Mouse (Mus musculus): ENCODE measurements around the gene Olfr639. TPM values are rescaled to one million over a fixed set of nuclear protein-coding genes. Genes with fewer than 3 reads are reported as not detected.
"Not testable (repeated sequence)": the region's sequence is repeated elsewhere in the genome, so short reads cannot be mapped to it uniquely, and the experiment has no call there.

Olfr639 gene
- polyA plus RNA-seq, 1 experiment from 2014 or later: not detected

DNA sequence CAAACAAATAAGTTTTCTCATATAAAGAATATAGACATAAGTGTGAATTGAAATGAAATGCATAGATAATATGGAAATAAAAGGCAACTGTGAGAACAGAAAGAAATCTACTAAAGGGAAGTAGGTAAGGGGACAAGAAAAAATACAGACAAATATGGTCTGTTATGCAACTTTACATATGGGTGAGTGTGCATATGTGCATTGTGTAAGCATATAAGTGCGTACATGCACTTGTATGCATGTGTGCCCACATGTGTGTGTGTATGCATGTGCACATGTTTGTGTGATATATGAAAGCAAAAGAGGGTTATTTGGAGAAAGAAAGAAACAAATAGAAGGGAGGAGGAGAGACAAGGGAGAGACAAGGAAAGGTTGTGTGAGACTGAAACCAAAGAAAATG, 1.9 kb upstream of the Olfr639 start:
- Histone ChIP-seq H3K9ac (ENCODE audit: low read depth, low read length) (no peak overlapping the region), H3K36me3 (ENCODE audit: control insufficient read depth, insufficient read depth) (no peaks in the 10 kb centered on the region), H3K4me2 (ENCODE audit: low read depth, low read length) (no peak overlapping the region), H3K27me3 (ENCODE audit: control insufficient read depth, insufficient read depth, low read depth, low read length) (no peaks in the 10 kb centered on the region), H3K4me1 (ENCODE audit: control insufficient read depth, low read depth, low read length) (no peaks in the 10 kb centered on the region), H3K4me3 (ENCODE audit: low read depth, low read length) (no peak overlapping the region), H3K27ac (ENCODE audit: low read length) (no peak overlapping the region), H3K9me3 (replicated peaks; ENCODE audit: control insufficient read depth, low read length) (no peaks in the 10 kb centered on the region)
- WGBS (ENCODE audit: insufficient replicate concordance): 75% methylated on average over 1 of the region's 1 CpGs
- no peak for ATAC-seq (ENCODE audit: low read depth)

DNA sequence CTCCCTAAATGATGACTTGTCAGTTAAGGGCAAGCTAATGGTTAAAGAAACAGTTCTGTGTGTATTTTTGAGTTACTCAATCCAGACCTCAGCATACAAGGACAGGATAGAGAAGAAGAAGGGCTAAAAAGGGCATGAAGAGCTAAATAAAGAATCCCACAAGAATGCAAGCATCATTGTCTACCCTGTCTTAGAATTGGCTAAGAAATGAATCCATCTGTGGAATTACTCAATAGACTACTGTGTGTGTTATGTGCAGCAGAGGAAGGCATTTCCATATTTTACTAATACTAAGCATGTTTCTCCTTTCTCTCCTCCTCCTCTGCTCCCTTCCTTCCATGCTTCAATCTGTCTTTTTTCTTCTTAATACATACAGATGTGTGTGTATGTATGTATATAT, 18.0 kb downstream of the Olfr639 start:
- Histone ChIP-seq H3K9me3 (replicated peaks; ENCODE audit: control insufficient read depth, low read length) (no peaks in the 10 kb centered on the region), H3K27me3 (ENCODE audit: control insufficient read depth, insufficient read depth, low read depth, low read length) (no peaks in the 10 kb centered on the region), H3K4me1 (ENCODE audit: control insufficient read depth, low read depth, low read length) (no peaks in the 10 kb centered on the region), H3K36me3 (ENCODE audit: control insufficient read depth, insufficient read depth) (no peaks in the 10 kb centered on the region), H3K4me2 (ENCODE audit: low read depth, low read length) (no peak overlapping the region), H3K27ac (ENCODE audit: low read length) (no peak overlapping the region), H3K4me3 (ENCODE audit: low read depth, low read length) (no peak overlapping the region), H3K9ac (ENCODE audit: low read depth, low read length) (no peak overlapping the region)
- ATAC-seq (ENCODE audit: low read depth): no peak

DNA sequence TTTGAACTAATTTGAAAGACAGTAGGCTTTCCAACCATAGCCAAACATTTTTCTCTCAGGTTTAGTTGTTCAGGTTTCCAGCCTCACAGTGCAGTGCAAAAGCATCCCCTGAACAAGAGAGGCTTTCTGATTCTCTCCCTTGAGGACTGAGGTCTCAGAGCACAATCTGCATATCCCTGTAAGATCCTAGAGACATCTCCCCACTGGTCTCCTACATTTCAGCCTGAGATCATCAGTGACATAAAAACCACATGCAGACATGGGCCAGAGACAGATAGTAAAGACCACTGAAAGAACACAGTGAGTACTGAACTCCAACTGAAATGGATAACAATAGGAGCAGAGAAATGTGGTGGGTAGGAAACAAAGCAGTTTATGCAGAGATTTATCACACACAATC, 18.7 kb downstream of the Olfr639 start, which contains the start of gene Olfr638:
TSS of gene Olfr638 (plus strand) at position 301 of the 400 bp plus-strand sequence.
- no peaks in the 10 kb centered on the region for H3K4me1 ChIP-seq (ENCODE audit: control insufficient read depth, low read depth, low read length)
- ATAC-seq (ENCODE audit: low read depth): no peak
- no peak within 1 kb of the TSS for H3K9ac ChIP-seq (ENCODE audit: low read depth, low read length)
- H3K27me3 ChIP-seq (ENCODE audit: control insufficient read depth, insufficient read depth, low read depth, low read length): no peaks in the 10 kb centered on the region
- no peak within 1 kb of the TSS for H3K27ac ChIP-seq (ENCODE audit: low read length)
- H3K4me2 ChIP-seq (ENCODE audit: low read depth, low read length): no peak within 1 kb of the TSS
- H3K9me3 ChIP-seq (replicated peaks; ENCODE audit: control insufficient read depth, low read length): no peaks in the 10 kb centered on the region
- no peaks in the 10 kb centered on the region for H3K36me3 ChIP-seq (ENCODE audit: control insufficient read depth, insufficient read depth)
- no peak within 1 kb of the TSS for H3K4me3 ChIP-seq (ENCODE audit: low read depth, low read length)

DNA sequence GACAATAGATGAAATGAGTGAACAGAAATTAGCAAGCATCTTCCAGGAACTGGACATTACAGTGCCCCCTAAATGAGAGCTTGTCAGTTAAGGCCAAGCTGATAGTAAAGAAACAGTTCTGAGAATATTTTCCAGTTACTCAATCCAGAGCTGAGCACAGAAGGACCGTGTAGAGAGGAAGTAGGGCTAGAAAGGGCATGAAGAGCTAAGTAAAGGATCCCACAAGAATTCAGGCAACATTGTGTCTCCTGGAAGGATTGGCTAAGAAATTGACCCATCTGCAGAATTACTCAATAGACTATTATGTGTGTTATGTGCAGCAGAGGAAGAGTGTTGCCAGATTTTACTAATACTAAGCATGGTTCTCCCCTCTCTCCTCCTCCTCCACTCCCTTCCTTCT, 45.3 kb downstream of the Olfr639 start:
- H3K9me3 ChIP-seq (replicated peaks; ENCODE audit: control insufficient read depth, low read length): no peaks in the 10 kb centered on the region
- H3K4me2 ChIP-seq (ENCODE audit: low read depth, low read length): no peak overlapping the region
- H3K27ac ChIP-seq (ENCODE audit: low read length): no peak overlapping the region
- no peaks in the 10 kb centered on the region for H3K4me1 ChIP-seq (ENCODE audit: control insufficient read depth, low read depth, low read length)
- ATAC-seq (ENCODE audit: low read depth): no peak
- no peak overlapping the region for H3K9ac ChIP-seq (ENCODE audit: low read depth, low read length)
- no peaks in the 10 kb centered on the region for H3K36me3 ChIP-seq (ENCODE audit: control insufficient read depth, insufficient read depth)
- no peak overlapping the region for H3K4me3 ChIP-seq (ENCODE audit: low read depth, low read length)
- H3K27me3 ChIP-seq (ENCODE audit: control insufficient read depth, insufficient read depth, low read depth, low read length): no peaks in the 10 kb centered on the region
- WGBS (ENCODE audit: insufficient replicate concordance): 8% methylated on average over 1 of the region's 1 CpGs

DNA sequence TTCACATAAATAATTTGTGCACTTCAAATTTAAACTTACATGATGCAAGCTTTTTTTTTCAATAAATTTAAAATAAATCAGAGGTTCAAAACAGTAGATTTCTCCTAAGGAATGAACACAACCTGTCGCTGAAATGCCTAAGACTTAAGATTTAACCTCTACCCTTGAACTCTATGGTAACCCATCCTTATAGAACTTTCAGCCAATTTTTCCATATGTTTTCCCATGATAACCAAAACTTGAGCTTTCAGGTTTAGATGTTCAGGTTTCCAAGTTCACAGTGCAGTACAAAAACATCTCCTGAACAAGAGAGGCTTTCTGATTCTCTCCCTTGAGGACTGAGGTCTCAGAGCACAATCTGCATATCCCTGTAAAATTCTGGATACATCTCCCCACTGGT, 46.3 kb downstream of the Olfr639 start, which contains the start of gene Olfr635:
TSS of gene Olfr635 (plus strand) at position 301 of the 400 bp plus-strand sequence.
- Histone ChIP-seq H3K27ac (ENCODE audit: low read length) (no peak within 1 kb of the TSS), H3K36me3 (ENCODE audit: control insufficient read depth, insufficient read depth) (no peaks in the 10 kb centered on the region), H3K4me3 (ENCODE audit: low read depth, low read length) (no peak within 1 kb of the TSS), H3K9me3 (replicated peaks; ENCODE audit: control insufficient read depth, low read length) (no peaks in the 10 kb centered on the region), H3K9ac (ENCODE audit: low read depth, low read length) (no peak within 1 kb of the TSS), H3K27me3 (ENCODE audit: control insufficient read depth, insufficient read depth, low read depth, low read length) (no peaks in the 10 kb centered on the region), H3K4me1 (ENCODE audit: control insufficient read depth, low read depth, low read length) (no peaks in the 10 kb centered on the region), H3K4me2 (ENCODE audit: low read depth, low read length) (no peak within 1 kb of the TSS)
- WGBS (ENCODE audit: insufficient replicate concordance): 59% methylated on average over 1 of the region's 1 CpGs
- ATAC-seq (ENCODE audit: low read depth): no peak

DNA sequence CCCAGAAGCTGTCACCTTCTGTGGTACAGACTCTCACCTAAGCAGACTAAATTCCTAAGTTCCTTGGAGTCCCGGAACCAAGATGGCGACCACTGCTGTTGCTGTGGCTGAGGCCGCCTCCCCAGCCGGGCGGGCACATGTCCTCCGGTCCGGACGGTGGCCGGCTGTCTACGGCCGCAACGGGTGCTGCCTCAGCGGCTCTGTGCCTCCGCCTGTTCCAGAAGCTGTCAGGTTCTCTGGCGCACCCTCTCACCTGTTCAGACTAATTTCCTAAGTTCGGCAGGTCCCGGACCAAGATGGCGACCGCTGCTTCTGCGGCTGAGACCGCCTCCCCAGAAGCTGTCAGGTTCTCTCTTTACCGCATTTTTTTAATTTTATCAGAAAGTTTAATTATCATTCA, 50.2 kb downstream of the Olfr639 start:
- 86% methylated on average over 22 of the region's 22 CpGs for WGBS (ENCODE audit: insufficient replicate concordance)
- not testable (repeated sequence) for H3K9me3 ChIP-seq (replicated peaks; ENCODE audit: control insufficient read depth, low read length); H3K4me3 ChIP-seq (ENCODE audit: low read depth, low read length); H3K9ac ChIP-seq (ENCODE audit: low read depth, low read length); ATAC-seq (ENCODE audit: low read depth); H3K27me3 ChIP-seq (ENCODE audit: control insufficient read depth, insufficient read depth, low read depth, low read length); H3K4me1 ChIP-seq (ENCODE audit: control insufficient read depth, low read depth, low read length); H3K27ac ChIP-seq (ENCODE audit: low read length); H3K36me3 ChIP-seq (ENCODE audit: control insufficient read depth, insufficient read depth); H3K4me2 ChIP-seq (ENCODE audit: low read depth, low read length)

Other genes starting within 250 kb of the Olfr639 start
- not detected in 2 replicates for gene Olfr69, start 245.7 kb downstream of the Olfr639 start, polyA plus RNA-seq (2015; fragmentation: Nextera tagmentation; extraction: Ambion mirVana)
- not detected in 2 replicates for gene Olfr68, start 237.6 kb downstream of the Olfr639 start, polyA plus RNA-seq (2015; fragmentation: Nextera tagmentation; extraction: Ambion mirVana)
- gene Olfr67, start 225.5 kb downstream of the Olfr639 start, polyA plus RNA-seq (2015; fragmentation: Nextera tagmentation; extraction: Ambion mirVana): not detected in 2 replicates
- 43,947 and 47,652 TPM in 2 replicates for gene Hbb-bt, start 203.3 kb downstream of the Olfr639 start, polyA plus RNA-seq (2015; fragmentation: Nextera tagmentation; extraction: Ambion mirVana)
- 113,562 and 115,549 TPM in 2 replicates for gene Hbb-bs, start 189.2 kb downstream of the Olfr639 start, polyA plus RNA-seq (2015; fragmentation: Nextera tagmentation; extraction: Ambion mirVana)
- 0.22 TPM in 1 of 2 replicates, not detected in the other for gene Hbb-bh2, start 176.8 kb downstream of the Olfr639 start, polyA plus RNA-seq (2015; fragmentation: Nextera tagmentation; extraction: Ambion mirVana)
- 24.9 and 31.8 TPM in 2 replicates for gene Hbb-bh1, start 174.1 kb downstream of the Olfr639 start, polyA plus RNA-seq (2015; fragmentation: Nextera tagmentation; extraction: Ambion mirVana)
- 114 and 115 TPM in 2 replicates for gene Hbb-y, start 164.1 kb downstream of the Olfr639 start, polyA plus RNA-seq (2015; fragmentation: Nextera tagmentation; extraction: Ambion mirVana)
- not detected in 2 replicates for gene Olfr66, start 131.1 kb downstream of the Olfr639 start, polyA plus RNA-seq (2015; fragmentation: Nextera tagmentation; extraction: Ambion mirVana)
- gene Olfr64, start 122.8 kb downstream of the Olfr639 start, polyA plus RNA-seq (2015; fragmentation: Nextera tagmentation; extraction: Ambion mirVana): not detected in 2 replicates
- not detected in 2 replicates for gene Olfr65, start 113.8 kb downstream of the Olfr639 start, polyA plus RNA-seq (2015; fragmentation: Nextera tagmentation; extraction: Ambion mirVana)
- gene Olfr631, start 88.5 kb downstream of the Olfr639 start, polyA plus RNA-seq (2015; fragmentation: Nextera tagmentation; extraction: Ambion mirVana): 0.13 TPM in 1 of 2 replicates, not detected in the other
- 0.18 and 0.29 TPM in 2 replicates for gene Olfr632, start 83.0 kb downstream of the Olfr639 start, polyA plus RNA-seq (2015; fragmentation: Nextera tagmentation; extraction: Ambion mirVana)
- not detected in 2 replicates for gene Olfr633, start 72.9 kb downstream of the Olfr639 start, polyA plus RNA-seq (2015; fragmentation: Nextera tagmentation; extraction: Ambion mirVana)
- not detected in 2 replicates for gene Olfr635, start 46.2 kb downstream of the Olfr639 start, polyA plus RNA-seq (2015; fragmentation: Nextera tagmentation; extraction: Ambion mirVana)
- not detected in 2 replicates for gene Olfr638, start 18.6 kb downstream of the Olfr639 start, polyA plus RNA-seq (2015; fragmentation: Nextera tagmentation; extraction: Ambion mirVana)
- gene Olfr640, start 8.3 kb upstream of the Olfr639 start, polyA plus RNA-seq (2015; fragmentation: Nextera tagmentation; extraction: Ambion mirVana): not detected in 2 replicates
- not detected in 2 replicates for gene Olfr641, start 18.1 kb upstream of the Olfr639 start, polyA plus RNA-seq (2015; fragmentation: Nextera tagmentation; extraction: Ambion mirVana)
- gene Olfr642, start 35.4 kb upstream of the Olfr639 start, polyA plus RNA-seq (2015; fragmentation: Nextera tagmentation; extraction: Ambion mirVana): not detected in 2 replicates
- gene 4930516K23Rik, start 44.1 kb upstream of the Olfr639 start, polyA plus RNA-seq (2015; fragmentation: Nextera tagmentation; extraction: Ambion mirVana): not detected in 2 replicates
- gene Olfr644, start 54.6 kb upstream of the Olfr639 start, polyA plus RNA-seq (2015; fragmentation: Nextera tagmentation; extraction: Ambion mirVana): not detected in 2 replicates
- gene Olfr645, start 68.2 kb upstream of the Olfr639 start, polyA plus RNA-seq (2015; fragmentation: Nextera tagmentation; extraction: Ambion mirVana): not detected in 2 replicates
- gene Olfr646, start 87.6 kb upstream of the Olfr639 start, polyA plus RNA-seq (2015; fragmentation: Nextera tagmentation; extraction: Ambion mirVana): not detected in 2 replicates
- not detected in 2 replicates for gene Ubqln5, start 112.5 kb upstream of the Olfr639 start, polyA plus RNA-seq (2015; fragmentation: Nextera tagmentation; extraction: Ambion mirVana)
- gene Olfr643, start 120.1 kb upstream of the Olfr639 start, polyA plus RNA-seq (2015; fragmentation: Nextera tagmentation; extraction: Ambion mirVana): not detected in 2 replicates
- gene Ubqln3, start 126.0 kb upstream of the Olfr639 start, polyA plus RNA-seq (2015; fragmentation: Nextera tagmentation; extraction: Ambion mirVana): not detected in 2 replicates
- gene Ubqlnl, start 133.3 kb upstream of the Olfr639 start, polyA plus RNA-seq (2015; fragmentation: Nextera tagmentation; extraction: Ambion mirVana): not detected in 2 replicates
- not detected in 2 replicates for gene Olfm5, start 147.5 kb upstream of the Olfr639 start, polyA plus RNA-seq (2015; fragmentation: Nextera tagmentation; extraction: Ambion mirVana)
- 0.04 and 0.05 TPM in 2 replicates for gene Olfr648, start 166.1 kb upstream of the Olfr639 start, polyA plus RNA-seq (2015; fragmentation: Nextera tagmentation; extraction: Ambion mirVana)
- gene Olfr649, start 178.7 kb upstream of the Olfr639 start, polyA plus RNA-seq (2015; fragmentation: Nextera tagmentation; extraction: Ambion mirVana): not detected in 2 replicates
- gene Trim6, start 201.5 kb upstream of the Olfr639 start, polyA plus RNA-seq (2015; fragmentation: Nextera tagmentation; extraction: Ambion mirVana): 0.22 and 0.37 TPM in 2 replicates
- 1.3 and 1.4 TPM in 2 replicates for gene Trim34a, start 227.2 kb upstream of the Olfr639 start, polyA plus RNA-seq (2015; fragmentation: Nextera tagmentation; extraction: Ambion mirVana)

All from liver, embryonic 16.5 days (tissue).